Mouse (Mus musculus): ENCODE measurements at regions not wholly inside any gene's neighbourhood (a gene's known extent, or its start where the extent isn't known, plus 50 kb on each side); places are given as distances from the start of the nearest gene placed in this dataset.

- 79% methylated on average over 5 of the region's 5 CpGs for WGBS
- no peak for DNase-seq (ENCODE audit: low spot score)
- no peaks in the 10 kb centered on the region for H3K27me3 ChIP-seq (ENCODE audit: insufficient read depth, poor library complexity, severe bottlenecking)
- H3K9me3 ChIP-seq, result no peaks in the 10 kb centered on the region
- H3K36me3 ChIP-seq, result no peaks in the 10 kb centered on the region
- no peaks in the 10 kb centered on the region for H3K4me1 ChIP-seq
- no peak overlapping the region for H3K27ac ChIP-seq
- no peak overlapping the region for H3K4me3 ChIP-seq
Observed at GRCm38 (mm10) chr13:47943645-47944044, 317.4 kb upstream of the Id4 start.

DNA sequence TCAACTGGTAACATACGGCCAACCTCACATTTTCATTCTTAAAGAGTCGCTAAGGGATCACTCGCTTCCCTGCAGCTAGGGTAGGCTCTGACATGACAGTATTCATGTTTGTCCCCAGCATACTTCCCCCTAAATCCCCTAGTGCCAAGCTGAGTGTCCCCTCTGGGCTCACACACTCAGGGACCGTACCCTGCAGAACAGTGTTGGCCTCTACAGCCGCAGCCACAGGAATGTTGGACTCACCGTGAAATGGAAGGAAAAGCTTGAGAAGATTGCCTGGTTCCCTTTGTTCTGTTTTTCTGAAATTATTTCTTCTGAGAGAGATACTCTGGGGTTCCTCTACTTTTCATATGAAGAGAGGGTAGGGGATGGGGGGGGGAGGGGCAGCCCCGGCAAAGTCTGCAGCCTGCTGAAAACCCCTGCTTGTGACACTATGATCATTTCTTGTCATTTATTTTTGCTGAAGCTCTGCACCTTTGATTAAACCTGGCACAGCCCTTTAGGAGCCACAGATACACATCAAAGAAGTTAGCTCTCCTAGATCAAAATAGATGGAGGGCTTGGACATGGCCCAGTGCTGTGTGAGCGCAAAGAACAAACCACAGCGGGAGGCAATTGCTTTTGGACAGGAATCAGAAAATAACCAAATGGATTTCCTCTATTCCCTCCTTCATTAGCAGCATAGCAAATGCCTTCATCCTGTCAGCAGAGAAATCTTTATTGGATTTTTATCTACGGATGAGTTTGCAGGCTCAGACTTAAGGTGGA is 312.7 kb upstream of the Id4 start:
- Histone ChIP-seq H3K27me3 (ENCODE audit: insufficient read depth, poor library complexity, severe bottlenecking) (no peaks in the 10 kb centered on the region), H3K4me3 (no peak overlapping the region), H3K9me3 (no peaks in the 10 kb centered on the region), H3K36me3 (no peaks in the 10 kb centered on the region), H3K27ac (no peak overlapping the region), H3K4me1 (no peaks in the 10 kb centered on the region)
- no peak for DNase-seq (ENCODE audit: low spot score)
- WGBS, result 89% methylated on average over 10 of the region's 10 CpGs

DNA sequence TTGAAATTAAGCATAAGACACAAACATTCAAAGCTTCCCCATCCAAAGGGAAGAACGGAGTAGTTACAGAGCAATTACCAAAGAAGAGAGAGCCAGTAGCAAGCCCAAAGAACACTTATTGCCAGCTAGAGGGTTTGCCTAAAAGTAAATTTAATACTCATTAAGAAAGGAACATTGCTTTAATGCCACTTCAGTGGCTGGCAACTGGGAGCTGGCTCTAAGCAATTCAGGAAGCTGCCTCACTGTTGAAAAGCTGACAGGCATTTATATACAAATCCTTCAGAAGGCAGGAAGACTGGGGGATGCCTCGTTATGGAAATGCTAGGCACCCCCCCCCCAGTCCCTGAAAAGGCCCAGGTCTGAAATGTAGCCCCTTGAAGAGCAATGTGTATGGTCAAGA is 310.6 kb upstream of the Id4 start:
- DNase-seq (ENCODE audit: low spot score), result no peak
- H3K36me3 ChIP-seq, result no peaks in the 10 kb centered on the region
- no peak overlapping the region for H3K27ac ChIP-seq
- 51% methylated on average over 2 of the region's 2 CpGs for whole genome bisulfite sequencing
- no peaks in the 10 kb centered on the region for H3K27me3 ChIP-seq (ENCODE audit: insufficient read depth, poor library complexity, severe bottlenecking)
- H3K9me3 ChIP-seq, result no peaks in the 10 kb centered on the region
- H3K4me1 ChIP-seq, result no peaks in the 10 kb centered on the region
- H3K4me3 ChIP-seq, result no peak overlapping the region

DNA sequence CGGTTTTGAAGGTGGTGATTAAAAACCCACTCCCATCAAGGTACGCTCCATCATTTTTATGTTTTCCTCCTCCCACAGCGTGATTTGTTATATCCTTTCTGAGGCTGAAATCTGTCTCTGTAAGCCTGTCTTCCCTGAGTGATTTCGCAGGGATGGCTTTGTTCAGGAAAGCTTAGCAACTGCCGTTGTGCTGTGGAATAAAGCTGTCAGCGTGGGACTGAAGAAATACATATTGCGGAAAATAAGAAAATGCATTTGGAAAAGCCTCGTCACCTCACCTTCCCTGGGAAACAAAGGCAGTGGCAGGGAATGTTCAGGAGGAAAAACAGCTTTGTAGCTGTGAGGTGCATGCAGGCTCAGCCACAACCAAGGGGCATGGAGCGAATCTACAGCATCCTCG is 310.0 kb upstream of the Id4 start:
- Histone ChIP-seq H3K9me3 (no peaks in the 10 kb centered on the region), H3K27me3 (ENCODE audit: insufficient read depth, poor library complexity, severe bottlenecking) (no peaks in the 10 kb centered on the region), H3K4me3 (no peak overlapping the region), H3K27ac (no peak overlapping the region), H3K4me1 (no peaks in the 10 kb centered on the region), H3K36me3 (no peaks in the 10 kb centered on the region)
- WGBS, result 78% methylated on average over 10 of the region's 10 CpGs
- DNase-seq (ENCODE audit: low spot score), result no peak

DNA sequence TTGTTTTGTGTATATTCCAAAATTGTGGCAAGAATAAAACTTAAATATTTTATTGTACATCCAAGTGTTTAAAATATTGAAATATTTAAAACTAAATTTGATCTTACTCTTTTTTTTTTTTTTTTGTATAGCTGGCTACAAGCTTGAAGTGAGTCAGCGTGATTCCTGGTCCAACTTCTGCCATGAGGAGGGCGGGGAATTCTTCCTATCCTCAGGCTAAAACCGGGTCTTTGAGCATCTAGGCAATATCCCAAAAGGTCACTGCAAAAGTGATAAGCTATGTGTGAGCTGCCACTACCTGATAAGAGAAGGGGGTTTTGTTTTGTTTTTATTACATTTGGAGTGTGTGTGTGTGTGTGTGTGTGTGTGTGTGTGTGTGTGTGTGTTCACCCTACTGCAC is 308.1 kb upstream of the Id4 start:
- no peak for DNase-seq (ENCODE audit: low spot score)
- 56% methylated on average over 3 of the region's 3 CpGs for WGBS

GRCm38 (mm10) chr13:47953776-47954175 is 307.3 kb upstream of the Id4 start:
- 75% methylated on average over 7 of the region's 7 CpGs for WGBS
- H3K4me3 ChIP-seq, result no peak overlapping the region

More for the DNA sequence above, 308.1 kb upstream of the Id4 start:
- Histone ChIP-seq H3K27me3 (ENCODE audit: insufficient read depth, poor library complexity, severe bottlenecking) (no peaks in the 10 kb centered on the region), H3K4me1 (no peaks in the 10 kb centered on the region), H3K36me3 (no peaks in the 10 kb centered on the region), H3K27ac (no peak overlapping the region), H3K4me3 (no peak overlapping the region), H3K9me3 (no peaks in the 10 kb centered on the region)

DNA sequence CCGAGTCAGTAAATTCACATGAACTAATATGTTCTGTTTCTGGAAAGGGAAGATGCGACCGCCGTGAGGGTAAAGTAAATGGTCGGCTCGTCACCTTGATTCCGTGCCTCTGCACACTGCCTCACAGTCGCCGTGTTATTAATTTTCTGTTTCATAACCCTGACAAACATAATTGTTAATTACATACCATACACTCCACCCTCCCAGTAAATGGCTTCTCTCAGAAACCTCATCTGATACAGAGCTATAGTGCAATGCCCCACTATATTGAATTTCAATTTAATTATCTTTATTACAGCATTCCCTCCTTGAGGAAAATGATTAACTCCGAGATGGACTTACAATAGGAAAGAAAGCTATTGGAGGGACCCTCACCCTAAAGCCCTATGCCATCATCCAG is 305.5 kb upstream of the Id4 start:
- Histone ChIP-seq H3K4me1 (no peaks in the 10 kb centered on the region), H3K4me3 (no peak overlapping the region), H3K27ac (no peak overlapping the region), H3K36me3 (no peaks in the 10 kb centered on the region), H3K27me3 (ENCODE audit: insufficient read depth, poor library complexity, severe bottlenecking) (no peaks in the 10 kb centered on the region), H3K9me3 (no peaks in the 10 kb centered on the region)
- WGBS, result 88% methylated on average over 10 of the region's 10 CpGs
- DNase-seq (ENCODE audit: low spot score), result no peak

More at GRCm38 (mm10) chr13:47953776-47954175, 307.3 kb upstream of the Id4 start:
- DNase-seq (ENCODE audit: low spot score), result no peak
- Histone ChIP-seq H3K27me3 (ENCODE audit: insufficient read depth, poor library complexity, severe bottlenecking) (no peaks in the 10 kb centered on the region), H3K27ac (no peak overlapping the region), H3K36me3 (no peaks in the 10 kb centered on the region), H3K4me1 (no peaks in the 10 kb centered on the region), H3K9me3 (no peaks in the 10 kb centered on the region)

GRCm38 (mm10) chr13:47957662-47958061 is 303.4 kb upstream of the Id4 start:
- DNase-seq (ENCODE audit: low spot score), result no peak
- Histone ChIP-seq H3K27me3 (ENCODE audit: insufficient read depth, poor library complexity, severe bottlenecking) (no peaks in the 10 kb centered on the region), H3K4me3 (no peak overlapping the region), H3K9me3 (no peaks in the 10 kb centered on the region), H3K4me1 (no peaks in the 10 kb centered on the region), H3K36me3 (no peaks in the 10 kb centered on the region), H3K27ac (no peak overlapping the region)
- WGBS, result 89% methylated on average over 11 of the region's 11 CpGs

GRCm38 (mm10) chr13:47974216-47974615 is 286.8 kb upstream of the Id4 start:
- Histone ChIP-seq H3K27ac (no peak overlapping the region), H3K27me3 (ENCODE audit: insufficient read depth, poor library complexity, severe bottlenecking) (no peaks in the 10 kb centered on the region), H3K9me3 (no peaks in the 10 kb centered on the region), H3K36me3 (no peaks in the 10 kb centered on the region), H3K4me1 (no peaks in the 10 kb centered on the region), H3K4me3 (no peak overlapping the region; the same call in 1 of the 2 replicates)
- DNase-seq (ENCODE audit: low spot score), result no peak
- 47% methylated on average over 12 of the region's 12 CpGs for WGBS

DNA sequence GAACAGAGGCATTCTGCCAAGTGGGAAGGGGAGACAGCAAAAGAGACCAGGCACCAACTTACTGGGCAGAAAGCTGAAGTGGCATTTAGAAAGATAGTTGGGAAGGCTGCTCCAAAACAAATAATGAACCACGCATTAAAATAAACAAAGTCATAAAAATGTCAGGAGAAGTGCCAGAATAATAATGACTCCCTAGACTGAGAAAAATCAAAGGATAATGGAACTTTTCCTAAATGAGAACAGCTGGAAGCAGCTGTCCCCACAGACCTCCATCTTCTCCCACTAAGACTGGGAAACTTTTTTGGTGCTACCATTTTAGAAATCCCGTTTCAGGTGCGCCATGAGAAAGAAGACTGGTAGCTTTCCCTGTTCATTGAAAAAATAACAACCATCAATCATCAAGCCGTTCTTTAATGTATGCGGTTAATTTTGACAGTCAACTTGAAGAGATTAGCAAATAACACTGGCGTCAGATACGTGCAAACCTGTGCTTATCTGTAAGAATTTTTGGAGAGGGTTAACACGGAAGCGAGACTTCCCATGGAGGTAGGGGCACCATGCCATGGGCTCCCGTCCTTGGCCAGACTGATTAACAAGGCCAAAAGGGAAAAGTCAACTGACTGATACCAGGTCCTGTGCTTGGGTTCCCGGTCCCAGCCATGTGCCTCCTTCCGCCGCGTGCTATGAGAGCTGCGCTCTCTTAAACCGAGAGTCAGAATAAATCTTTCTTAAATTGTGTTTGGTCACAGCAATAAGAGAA is 286.1 kb upstream of the Id4 start:
- Histone ChIP-seq H3K9me3 (no peaks in the 10 kb centered on the region), H3K36me3 (no peaks in the 10 kb centered on the region), H3K27me3 (ENCODE audit: insufficient read depth, poor library complexity, severe bottlenecking) (no peaks in the 10 kb centered on the region), H3K4me3 (no peak overlapping the region), H3K4me1 (no peaks in the 10 kb centered on the region), H3K27ac (no peak overlapping the region)
- 83% methylated on average over 16 of the region's 16 CpGs for WGBS
- no peak for DNase-seq (ENCODE audit: low spot score)

DNA sequence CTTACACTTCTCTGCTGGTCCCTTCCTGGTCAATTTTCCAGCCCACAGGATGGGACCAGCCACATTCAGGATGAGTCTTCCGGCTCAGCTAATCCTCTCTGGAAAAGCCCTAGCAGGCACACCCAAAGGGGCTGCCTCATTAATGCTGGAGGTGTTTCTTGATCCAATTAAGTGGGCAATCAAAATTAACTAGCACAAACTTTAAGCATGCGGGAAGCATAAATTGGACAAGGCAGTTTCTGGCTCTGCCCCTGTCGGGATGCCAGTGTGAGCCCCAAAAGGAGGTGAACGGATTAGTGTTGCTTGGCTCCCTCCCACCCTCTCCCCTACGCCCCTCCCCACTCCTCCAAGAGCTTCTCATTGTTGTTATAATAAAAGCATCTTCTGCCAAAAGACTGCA is 262.5 kb upstream of the Id4 start:
- DNase-seq (ENCODE audit: low spot score), result no peak
- Histone ChIP-seq H3K27ac (no peak overlapping the region), H3K4me3 (no peak overlapping the region), H3K9me3 (no peaks in the 10 kb centered on the region), H3K36me3 (no peaks in the 10 kb centered on the region), H3K4me1 (no peaks in the 10 kb centered on the region), H3K27me3 (ENCODE audit: insufficient read depth, poor library complexity, severe bottlenecking) (no peaks in the 10 kb centered on the region)
- 81% methylated on average over 5 of the region's 5 CpGs for WGBS

DNA sequence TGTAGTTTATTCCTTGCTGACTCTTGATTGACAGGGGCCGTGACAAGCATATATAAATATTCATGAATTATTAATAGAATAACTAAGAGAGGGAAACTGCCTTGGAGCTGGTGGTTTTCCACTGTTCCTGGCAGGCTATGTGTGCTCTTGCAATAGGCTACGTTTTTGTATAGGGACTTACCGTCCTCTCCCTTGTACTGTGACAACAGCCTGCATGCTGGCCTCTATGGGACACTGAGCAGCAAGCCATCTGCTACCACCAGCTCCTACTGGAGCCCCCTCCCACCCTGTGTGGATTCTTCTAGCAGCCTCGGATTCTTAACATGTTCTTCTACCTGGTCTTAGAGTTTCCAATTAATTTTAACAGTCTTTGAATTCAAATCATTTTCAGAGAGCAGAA is 261.6 kb upstream of the Id4 start:
- no peaks in the 10 kb centered on the region for H3K9me3 ChIP-seq
- DNase-seq (ENCODE audit: low spot score), result no peak
- H3K36me3 ChIP-seq, result no peaks in the 10 kb centered on the region
- H3K27ac ChIP-seq, result no peak overlapping the region
- WGBS, result 76% methylated on average over 4 of the region's 4 CpGs
- no peak overlapping the region for H3K4me3 ChIP-seq
- no peaks in the 10 kb centered on the region for H3K27me3 ChIP-seq (ENCODE audit: insufficient read depth, poor library complexity, severe bottlenecking)
- H3K4me1 ChIP-seq, result no peaks in the 10 kb centered on the region

DNA sequence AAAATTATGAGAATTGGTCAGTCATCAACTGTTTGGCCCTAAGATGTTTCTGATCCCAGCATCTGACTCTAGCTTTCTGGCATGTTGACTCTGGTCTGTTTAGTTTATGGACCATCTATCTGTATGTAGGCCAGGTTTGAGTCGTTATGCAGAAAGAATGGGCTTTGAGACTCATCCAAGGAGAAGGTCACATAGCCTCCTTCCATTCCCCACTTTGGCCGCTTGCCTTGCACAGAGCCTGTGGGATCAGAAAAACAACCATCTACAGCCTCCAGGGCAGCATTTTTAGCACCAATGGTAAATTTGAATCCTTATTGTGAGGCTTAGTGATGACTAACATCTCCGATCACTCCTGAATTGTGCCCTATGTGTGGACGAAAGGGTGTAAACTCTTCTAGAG is 257.9 kb upstream of the Id4 start:
- H3K27ac ChIP-seq, result no peak overlapping the region

More for the DNA sequence above, 257.9 kb upstream of the Id4 start:
- Histone ChIP-seq H3K4me3 (no peak overlapping the region), H3K27me3 (ENCODE audit: insufficient read depth, poor library complexity, severe bottlenecking) (no peaks in the 10 kb centered on the region), H3K4me1 (no peaks in the 10 kb centered on the region), H3K9me3 (no peaks in the 10 kb centered on the region), H3K36me3 (no peaks in the 10 kb centered on the region)
- 85% methylated on average over 4 of the region's 4 CpGs for WGBS
- no peak for DNase-seq (ENCODE audit: low spot score)
